Mouse (Mus musculus): ENCODE data around the gene Polr1e.

DNA sequence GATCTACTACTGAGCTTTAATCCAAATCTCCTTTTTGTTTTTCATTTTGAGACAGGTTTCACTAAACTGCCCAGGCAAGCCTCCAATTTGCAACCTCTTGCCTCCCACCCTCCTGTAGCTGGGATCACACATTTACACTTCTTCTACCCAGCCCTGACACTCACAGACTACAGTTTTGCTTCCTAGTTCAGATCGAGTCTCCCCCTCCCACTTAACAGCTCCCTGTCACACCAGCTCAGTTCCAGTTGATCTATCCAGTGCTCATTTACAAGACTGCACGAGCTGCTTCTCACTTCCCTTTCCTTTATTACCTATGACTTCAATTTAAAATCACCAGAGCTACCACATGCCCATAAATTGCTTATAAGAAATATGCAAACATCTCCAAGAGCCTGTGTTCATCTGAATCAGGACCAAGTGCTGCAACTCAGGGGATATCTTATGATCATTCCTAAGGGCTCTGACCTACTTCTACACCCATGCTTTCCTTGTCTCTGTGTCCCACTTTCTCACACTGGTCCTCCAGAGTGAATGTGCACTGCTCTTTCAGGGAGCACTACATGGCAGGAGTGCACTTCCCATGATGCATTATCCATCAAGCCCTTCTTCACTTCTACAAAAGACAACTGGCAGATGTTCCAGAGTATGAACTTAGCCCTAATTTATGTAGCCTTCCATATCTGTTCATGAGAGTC is 47.8 kb downstream of the Polr1e start:
- TF ChIP-seq CTCF (IDR thresholded peaks at IDR 0.05; ENCODE audit: low read depth) (no peak), EP300 (IDR thresholded peaks at IDR 0.05; ENCODE audit: low read depth) (no peak)

Measured in heart, postnatal 0 days (tissue).